Mouse (Mus musculus) heart, adult 8-10 months (tissue): Measurements from ENCODE around the gene Hck. TPM values are rescaled to one million over a fixed set of nuclear protein-coding genes. Genes with fewer than 3 reads are reported as not detected.

ENCODE experiments used
- total RNA-seq, 4 experiments: library from RNA; stranded (reverse); gene quantifications; 2 replicates each; pipeline ENCODE4 v1.2.4; 2022

The Hck gene
- total RNA-seq, 4 experiments from 2014 or later, result 0.72 to 1.2 (median 0.95) TPM

Other genes starting within 250 kb of the Hck start
- under 1 TPM; 0.17 to 0.44 (median 0.31) TPM for gene Mylk2, start 197.1 kb upstream of the Hck start, total RNA-seq
- gene Foxs1, start 175.3 kb upstream of the Hck start, total RNA-seq, result 1 to 10 TPM; 1.6 to 2.7 (median 2.1) TPM
- gene Dusp15, start 156.8 kb upstream of the Hck start, total RNA-seq, result not detected
- not detected for gene Ttll9, start 146.0 kb upstream of the Hck start, total RNA-seq
- gene Pdrg1, start 93.0 kb upstream of the Hck start, total RNA-seq, result 100 to 1,000 TPM; 129 to 141 (median 136) TPM
- not detected for gene Xkr7, start 76.6 kb upstream of the Hck start, total RNA-seq
- gene Ccm2l, start 42.5 kb upstream of the Hck start, total RNA-seq, result 10 to 100 TPM; 12.9 to 21.5 (median 13.8) TPM
- gene Tm9sf4, start 52.8 kb downstream of the Hck start, total RNA-seq, result 10 to 100 TPM; 41.9 to 50.0 (median 45.1) TPM
- 1 to 10 TPM in 3 of 4 experiments, under 1 TPM in 1; 0.90 to 1.5 (median 1.0) TPM for gene Tspyl3, start 117.0 kb downstream of the Hck start, total RNA-seq
- gene Plagl2, start 133.0 kb downstream of the Hck start, total RNA-seq, result 1 to 10 TPM; 3.6 to 4.3 (median 4.0) TPM
- 10 to 100 TPM; 10.6 to 14.9 (median 13.5) TPM for gene Pofut1, start 133.1 kb downstream of the Hck start, total RNA-seq
- 1 to 10 TPM; 6.4 to 9.3 (median 8.1) TPM for gene Kif3b, start 182.9 kb downstream of the Hck start, total RNA-seq
- 10 to 100 TPM; 17.6 to 23.9 (median 22.1) TPM for gene Asxl1, start 237.4 kb downstream of the Hck start, total RNA-seq